Mouse (Mus musculus) heart, postnatal 0 days (tissue): ENCODE measurements around the gene Dusp13. TPM values are rescaled to one million over a fixed set of nuclear protein-coding genes. Genes with fewer than 3 reads are reported as not detected.

Experiments used
- ATAC-seq: fragments of 200-750 bp; cut with Nextera tagmentation; 2 replicates; pipeline ENCODE4 v1.8.0; 2017; ENCODE audit warnings: low read depth, moderate number of reproducible peaks, moderate library complexity; ENCODE audit not compliant: insufficient read depth
- DNase-seq: peaks from one replicate; pipeline ENCODE4 v3.0.0-alpha.2; 2016; ENCODE audit warnings: low spot score
- H3K27ac ChIP-seq: fragments of 300-500 bp; sonication (generic); 2 replicates; pipeline ENCODE4 v1.5.1; 2014; ENCODE audit warnings: low read depth, mild to moderate bottlenecking
- H3K27me3 ChIP-seq: fragments of 300-500 bp; sonication (generic); 2 replicates; pipeline ENCODE4 v1.6.1; 2014; ENCODE audit warnings: low read length, mixed read lengths; ENCODE audit not compliant: control insufficient read depth, insufficient read depth
- H3K36me3 ChIP-seq: fragments of 300-500 bp; sonication (generic); replicated peaks from 2 replicates; pipeline ENCODE4 v1.6.1; 2014; ENCODE audit warnings: low read length, mixed read lengths; ENCODE audit not compliant: control insufficient read depth, insufficient read depth
- H3K4me1 ChIP-seq: fragments of 300-500 bp; sonication (generic); 2 replicates; pipeline ENCODE4 v1.6.1; 2014; ENCODE audit warnings: antibody characterized with exemption; ENCODE audit not compliant: control insufficient read depth, insufficient read depth
- H3K4me2 ChIP-seq: fragments of 300-500 bp; sonication (generic); 2 replicates; pipeline ENCODE4 v1.6.1; 2014; ENCODE audit warnings: low read depth, mild to moderate bottlenecking, low read length, moderate library complexity
- H3K4me3 ChIP-seq: fragments of 300-500 bp; sonication (generic); 2 replicates; pipeline ENCODE4 v1.5.1; 2014; ENCODE audit warnings: low read depth, low read length
- H3K9ac ChIP-seq: fragments of 300-500 bp; sonication (generic); replicated peaks from 2 replicates; pipeline ENCODE4 v1.6.1; 2014; ENCODE audit warnings: low read depth, low read length, mixed read lengths
- H3K9me3 ChIP-seq: fragments of 300-500 bp; sonication (generic); replicated peaks from 2 replicates; pipeline ENCODE4 v1.6.1; 2016; ENCODE audit warnings: low read length; ENCODE audit not compliant: control insufficient read depth
- CTCF ChIP-seq: IDR thresholded peaks from 2 replicates; pipeline ENCODE4 v1.5.1; 2016; ENCODE audit warnings: antibody characterized with exemption, control low read depth, low read depth
- WGBS: fragments of 180-500 bp; shearing (Covaris S2); extraction: QIAGEN DNeasy Blood & Tissue Kit; methylation state at CpG from one replicate; pipeline ENCODE4 v1.1.7; 2014; 5-methylcytosine and 5-hydroxymethylcytosine counted together
- polyA plus RNA-seq: library from polyadenylated mRNA; unstranded; fragments of >200 nt; fragmentation: Nextera tagmentation; extraction: Ambion mirVana; gene quantifications from 2 replicates; pipeline ENCODE4 v1.2.1, GENCODE M21; 2015
- total RNA-seq: library from RNA; depleted of rRNA; stranded (reverse); fragments of >200 nt; gene quantifications from 2 replicates; pipeline ENCODE4 v1.2.3, GENCODE M21; 2014; ENCODE audit warnings: low replicate concordance; rRNA removed

Dusp13 gene
- total and polyA plus RNA-seq, 2 experiments from 2014 or later, result not detected

- DNase-seq, result no peak
- no peak for ATAC-seq
- H3K27ac ChIP-seq, result no peak overlapping the region
- TF ChIP-seq CTCF, result no peak
- no peak overlapping the region for H3K4me3 ChIP-seq
- 54% methylated on average over 4 of the region's 4 CpGs for WGBS
- peaks cover 13% of the 10 kb centered on the region; the same call in 1 of the 2 replicates for H3K27me3 ChIP-seq
- H3K4me2 ChIP-seq, result no peak overlapping the region
- no peaks in the 10 kb centered on the region for H3K9me3 ChIP-seq
- no peak overlapping the region for H3K9ac ChIP-seq
- H3K4me1 ChIP-seq, result peaks cover 16% of the 10 kb centered on the region
- no peaks in the 10 kb centered on the region for H3K36me3 ChIP-seq
These were observed 67.1 kb downstream of the Dusp13 start for GRCm38 (mm10) chr14:21683834-21684233.

Other genes starting within 250 kb of the Dusp13 start
- not detected in 2 replicates for gene Dupd1, start 36.6 kb downstream of the Dusp13 start, total RNA-seq
- gene Dupd1, start 36.6 kb downstream of the Dusp13 start, polyA plus RNA-seq, result 0.15 TPM in 2 replicates
- 17.3 and 20.9 TPM in 2 replicates for gene Samd8, start 650 bp downstream of the Dusp13 start, total RNA-seq
- 7.3 and 8.3 TPM in 2 replicates for gene Samd8, start 650 bp downstream of the Dusp13 start, polyA plus RNA-seq
- 619 and 692 TPM in 2 replicates for gene Vdac2, start 74.1 kb upstream of the Dusp13 start, total RNA-seq
- 660 and 663 TPM in 2 replicates for gene Vdac2, start 74.1 kb upstream of the Dusp13 start, polyA plus RNA-seq
- 18.3 and 53.5 TPM in 2 replicates for gene Comtd1, start 97.8 kb upstream of the Dusp13 start, total RNA-seq
- 27.8 and 30.6 TPM in 2 replicates for gene Comtd1, start 97.8 kb upstream of the Dusp13 start, polyA plus RNA-seq
- gene Zfp503, start 238.4 kb upstream of the Dusp13 start, total RNA-seq, result 1.8 and 3.5 TPM in 2 replicates
- 0.61 and 0.84 TPM in 2 replicates for gene Zfp503, start 238.4 kb upstream of the Dusp13 start, polyA plus RNA-seq